Mouse (Mus musculus) left cerebral cortex, postnatal 4 days (tissue): ENCODE data around the gene Fam222a. TPM values are rescaled to one million over a fixed set of nuclear protein-coding genes. Genes with fewer than 3 reads are reported as not detected.

Experiments
- DNase-seq: peaks from one replicate; pipeline ENCODE4 v3.0.0-alpha.2; 2022
- intact Hi-C: fragments of 180-260 bp; cut with DNase I; formaldehyde crosslinking; loops from one replicate; pipeline ENCODE4 v1.15.1; 2025
- total RNA-seq, 2 experiments: library from RNA; stranded (reverse); gene quantifications; 2 replicates each; pipeline ENCODE4 v1.2.3; 2021

Gene Fam222a
- 10 to 100 TPM in 1 of 2 experiments, 1 to 10 TPM in 1; 8.7 to 10.4 TPM for total RNA-seq

DNA sequence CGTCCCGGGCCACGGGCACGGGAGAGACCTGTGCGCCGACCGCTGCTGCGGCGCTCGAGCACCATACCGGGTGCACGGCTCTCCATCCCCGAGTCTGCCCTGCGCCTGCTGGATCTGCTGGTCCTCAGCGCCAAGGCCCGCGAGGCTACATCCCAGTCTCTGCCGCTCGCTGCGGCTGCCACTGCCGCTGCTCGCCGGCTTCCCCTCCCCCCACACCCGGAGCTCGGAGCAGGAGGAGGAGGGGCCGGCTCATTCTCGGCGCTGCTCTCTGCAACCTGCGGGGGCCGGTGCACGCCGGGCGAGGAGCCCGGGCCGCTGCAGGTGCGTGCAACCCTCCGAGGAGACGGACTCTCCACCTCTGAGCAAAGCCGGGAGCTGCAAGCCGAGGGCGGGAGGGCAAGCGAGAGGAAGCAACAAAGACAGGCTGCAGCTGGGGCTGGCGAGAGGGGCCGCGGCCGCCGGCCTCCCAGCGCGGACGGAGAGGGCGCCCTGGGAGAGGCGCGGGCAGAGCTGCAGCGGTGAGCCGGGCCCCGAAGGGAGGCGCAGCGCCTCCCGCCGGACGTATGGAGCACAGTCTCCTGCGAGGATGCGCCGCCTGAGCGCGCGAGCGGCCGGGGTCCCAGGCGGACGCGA is at the start of gene Fam222a:
Gene Fam222a (plus strand): TSS at position 452 of the 633 bp plus-strand sequence.
- peak; percentile 73 for DNase-seq
- intact Hi-C loops, result loop anchor here (5.0 kb wide), 1 partner anchor 100 kb away; no protein-coding TSS in a partner anchor

DNA sequence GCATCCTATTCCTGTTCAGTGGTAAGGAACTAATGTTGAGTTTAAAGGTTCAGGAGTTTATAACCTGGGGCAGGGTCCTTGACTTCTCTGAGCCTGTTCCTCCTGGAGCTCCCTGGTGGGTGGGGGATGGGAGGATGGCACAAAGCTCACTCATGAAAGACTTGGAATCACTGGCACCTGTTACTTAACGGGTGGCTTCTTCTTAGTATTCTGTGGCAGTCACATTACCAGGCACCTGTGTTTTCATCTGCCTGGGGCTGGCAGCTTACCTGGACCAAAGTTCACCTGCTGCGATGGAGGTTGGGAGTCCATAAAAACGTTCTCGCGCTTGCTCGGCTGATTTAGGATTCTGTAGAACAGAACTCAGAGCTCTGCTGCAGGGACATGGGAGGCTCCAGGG is 39.5 kb upstream of the Fam222a start:
- intact Hi-C loops, result no loop called here
- DNase-seq, result no peak

- intact Hi-C loops, result no loop called here
- DNase-seq, result no peak
These were observed 37.5 kb upstream of the Fam222a start for GRCm38 (mm10) chr5:114530337-114530736.

DNA sequence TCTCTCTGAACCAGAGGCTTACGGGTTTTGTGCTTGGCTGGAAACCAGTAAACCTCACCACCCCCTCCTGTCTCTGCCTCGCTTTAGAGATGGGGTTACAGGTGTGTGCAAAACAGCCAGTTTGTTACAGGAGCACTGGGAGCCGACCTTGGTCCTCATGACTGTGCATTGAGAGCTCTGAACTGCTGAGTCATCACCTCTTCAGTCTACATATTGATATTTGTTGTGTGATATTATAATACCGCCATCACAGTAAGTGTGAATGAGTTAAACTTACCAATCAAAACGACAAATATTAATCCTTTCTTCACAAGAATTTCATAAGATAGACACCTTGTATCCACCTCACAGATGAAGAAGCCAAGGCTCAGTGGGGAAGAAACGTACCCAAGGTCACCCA is 35.8 kb upstream of the Fam222a start:
- intact Hi-C loops, result no loop called here
- no peak for DNase-seq

GRCm38 (mm10) chr5:114537308-114538020 is 30.4 kb upstream of the Fam222a start:
- peak; percentile 36 for DNase-seq
- intact Hi-C loops, result no loop called here

DNA sequence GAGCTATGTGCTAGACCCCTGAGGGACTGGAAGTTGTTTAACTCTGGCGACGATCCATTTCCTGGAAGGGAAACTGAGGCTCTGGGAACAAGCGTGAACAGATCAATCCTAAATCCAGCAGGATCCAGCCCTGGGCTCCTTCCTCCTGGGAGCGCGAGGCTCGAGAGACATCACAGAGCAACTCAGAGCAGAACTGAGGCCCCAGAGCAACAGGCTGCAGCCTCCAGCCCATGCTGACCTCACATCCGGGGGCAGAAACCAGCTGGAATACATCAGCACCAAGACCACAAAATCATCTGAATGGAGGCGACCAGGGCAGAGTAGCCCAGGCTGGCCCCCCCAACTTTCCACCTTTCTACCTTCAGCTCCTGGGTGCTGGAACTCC is 29.8 kb upstream of the Fam222a start:
- intact Hi-C loops, result no loop called here

GRCm38 (mm10) chr5:114538752-114539151 is 29.1 kb upstream of the Fam222a start:
- no peak for DNase-seq
- intact Hi-C loops, result no loop called here

More for the DNA sequence above, 29.8 kb upstream of the Fam222a start:
- DNase-seq, result no peak

GRCm38 (mm10) chr5:114539766-114540165 is 28.1 kb upstream of the Fam222a start:
- DNase-seq, result no peak
- intact Hi-C loops, result no loop called here

- intact Hi-C loops, result no loop called here
- DNase-seq, result no peak
These were observed 26.0 kb upstream of the Fam222a start for GRCm38 (mm10) chr5:114541656-114542445.

GRCm38 (mm10) chr5:114543656-114544055 is 24.2 kb upstream of the Fam222a start:
- no peak for DNase-seq
- intact Hi-C loops, result no loop called here

- intact Hi-C loops, result no loop called here
- DNase-seq, result no peak
These were observed 23.6 kb upstream of the Fam222a start for GRCm38 (mm10) chr5:114544205-114544604.

DNA sequence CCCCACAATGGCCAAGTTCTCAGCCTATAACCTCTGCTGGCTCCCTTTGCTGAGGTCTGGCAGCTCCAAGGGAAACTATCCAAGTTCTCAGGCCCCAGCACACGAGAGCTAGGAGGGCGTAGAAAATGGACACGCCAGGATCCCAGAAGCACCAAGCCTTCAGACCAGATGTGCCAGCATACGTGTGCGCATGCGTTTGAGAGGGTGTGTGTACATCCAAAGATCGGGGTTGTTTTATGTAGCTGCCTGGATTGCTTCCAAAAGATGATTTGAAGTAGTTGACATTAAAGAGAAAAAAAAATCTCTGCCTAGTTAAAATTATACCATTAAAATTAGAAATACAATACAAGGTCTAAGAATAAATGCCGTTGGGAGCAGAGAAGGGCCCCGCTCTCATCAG is 22.7 kb upstream of the Fam222a start:
- intact Hi-C loops, result no loop called here
- no peak for DNase-seq

DNA sequence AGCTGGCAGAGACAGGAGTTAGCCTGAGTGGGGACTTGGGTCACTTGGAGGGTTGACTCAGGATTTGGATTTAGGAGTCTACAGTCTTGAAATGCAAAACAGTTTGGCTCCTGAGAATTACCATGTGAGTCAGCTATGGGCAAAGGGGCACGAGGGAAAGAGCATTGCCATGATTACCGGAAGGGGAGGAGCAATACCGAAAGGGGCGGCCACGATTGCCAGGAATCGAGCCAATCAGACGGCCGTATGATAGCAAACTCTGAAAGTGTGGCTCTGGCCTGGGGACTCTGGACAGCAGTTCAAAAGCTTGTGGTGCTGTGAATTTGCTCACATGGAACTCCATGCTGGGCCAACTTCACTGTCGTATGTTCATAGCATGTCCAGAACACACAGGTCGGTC is 18.8 kb upstream of the Fam222a start:
- DNase-seq, result no peak
- intact Hi-C loops, result no loop called here

DNA sequence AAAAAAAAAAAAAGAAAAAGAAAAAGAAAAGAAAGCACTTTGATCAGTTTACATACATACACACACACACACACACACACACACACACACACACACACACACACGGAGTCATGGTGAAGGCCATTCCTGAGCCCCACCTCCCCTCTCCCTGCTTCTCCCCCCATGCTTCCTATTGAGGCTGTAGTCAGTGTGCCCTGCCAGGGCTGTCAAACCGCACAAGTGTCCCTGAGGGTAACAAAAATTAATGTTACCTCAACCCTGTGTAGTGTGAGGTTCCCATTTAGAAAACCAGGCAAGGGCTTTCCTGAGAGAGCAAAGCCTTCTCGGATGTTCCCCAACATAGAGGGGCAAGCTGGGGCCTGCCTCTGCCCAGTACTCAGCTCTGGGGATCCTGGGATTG is 18.0 kb upstream of the Fam222a start:
- DNase-seq, result no peak
- intact Hi-C loops, result no loop called here

GRCm38 (mm10) chr5:114550431-114550830 is 17.4 kb upstream of the Fam222a start:
- intact Hi-C loops, result no loop called here
- no peak for DNase-seq

DNA sequence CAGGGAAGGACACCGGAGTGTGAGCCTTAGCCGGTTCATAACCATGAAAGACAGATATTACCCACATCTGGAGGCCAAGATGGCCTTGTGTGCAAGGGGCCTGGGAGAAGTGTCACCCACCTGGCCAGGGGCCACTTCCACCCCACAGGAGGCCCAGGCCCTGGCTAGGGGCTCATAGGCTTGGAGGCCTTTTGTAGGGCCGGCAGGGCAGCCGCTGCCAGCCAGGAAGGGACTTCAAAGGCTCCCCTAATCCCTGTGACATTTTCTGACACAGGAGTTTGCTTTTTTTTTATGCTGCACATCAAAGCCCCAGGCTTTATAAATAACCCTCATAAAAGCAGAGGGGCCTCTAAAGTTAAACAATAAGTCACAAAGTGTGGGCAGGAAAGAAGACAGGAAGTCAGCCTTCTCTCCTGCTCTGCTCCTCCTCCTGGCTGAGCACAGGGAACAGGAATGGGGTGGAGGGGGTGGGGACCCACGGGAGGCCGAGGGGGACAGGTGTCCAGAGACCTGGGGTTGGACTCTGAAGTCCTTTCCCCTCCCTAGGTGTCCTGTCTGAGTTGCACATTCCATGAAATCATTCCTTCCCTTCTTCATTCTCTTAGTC is 16.8 kb upstream of the Fam222a start:
- DNase-seq, result no peak
- intact Hi-C loops, result no loop called here

- intact Hi-C loops, result no loop called here
- no peak for DNase-seq
These were observed 15.2 kb upstream of the Fam222a start for GRCm38 (mm10) chr5:114552507-114553208.

- intact Hi-C loops, result no loop called here
These were observed 14.1 kb upstream of the Fam222a start for GRCm38 (mm10) chr5:114553706-114554105.

GRCm38 (mm10) chr5:114555424-114555823 is 12.4 kb upstream of the Fam222a start:
- no peak for DNase-seq
- intact Hi-C loops, result no loop called here

More at GRCm38 (mm10) chr5:114553706-114554105, 14.1 kb upstream of the Fam222a start:
- no peak for DNase-seq

DNA sequence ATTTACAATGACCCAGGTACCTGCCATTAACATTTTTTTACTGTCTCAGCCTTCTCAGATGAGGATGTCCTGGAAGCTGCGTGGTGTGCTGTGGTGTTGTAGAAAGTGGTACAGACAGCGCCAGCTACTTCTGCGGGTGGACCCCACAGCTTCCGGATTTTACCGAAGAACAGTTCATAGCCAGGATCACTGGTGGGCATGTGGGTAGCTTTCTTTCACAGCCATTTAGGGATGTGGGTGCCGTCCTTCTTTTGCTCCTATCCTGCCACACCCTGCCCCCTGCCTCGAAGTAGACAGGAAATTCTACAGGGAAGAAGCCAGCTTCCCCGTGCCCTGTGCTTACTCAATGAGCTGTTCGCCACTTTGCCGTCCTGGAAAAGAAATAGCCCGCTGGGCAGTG is 11.7 kb upstream of the Fam222a start:
- intact Hi-C loops, result no loop called here

More for the DNA sequence above, 11.7 kb upstream of the Fam222a start:
- no peak for DNase-seq
